Mouse (Mus musculus): ENCODE data around the gene Trp53i13. TPM values are rescaled to one million over a fixed set of nuclear protein-coding genes. Genes with fewer than 3 reads are reported as not detected.

Trp53i13 gene
- polyA plus RNA-seq, 1 experiment: 46.8 TPM

DNA sequence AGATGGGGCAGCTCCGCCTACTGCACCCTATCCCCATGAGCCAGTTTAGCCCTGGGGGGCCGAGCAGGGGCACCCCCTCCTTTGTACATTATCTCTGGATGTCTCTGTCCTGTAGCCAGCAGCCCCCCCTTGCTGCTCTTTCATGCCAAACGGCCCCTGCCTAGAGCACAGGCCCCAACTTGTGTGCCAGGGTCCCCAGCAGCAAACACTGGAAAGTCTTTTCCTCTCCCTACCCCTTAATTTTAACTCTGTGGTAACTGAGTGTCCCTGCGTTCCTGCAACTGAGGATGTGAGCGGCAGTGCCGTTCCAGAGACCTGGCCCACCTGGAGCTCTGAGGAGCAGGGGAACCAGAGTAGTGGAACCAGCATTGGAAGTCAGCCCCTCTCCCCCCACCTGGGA lies 8.8 kb downstream of the Trp53i13 start:
- WGBS: 83% methylated on average over 6 of the region's 6 CpGs
- Histone ChIP-seq H3K27me3 (ENCODE audit: control insufficient read depth, insufficient read depth, low read length) (no peaks in the 10 kb centered on the region), H3K4me1 (ENCODE audit: control insufficient read depth, insufficient read depth, insufficient read length, low read length) (peaks cover 34% of the 10 kb centered on the region), H3K27ac (ENCODE audit: insufficient read depth, low read depth, low read length) (peak overlapping the region; percentile 94), H3K4me3 (ENCODE audit: low read depth, low read length) (no peak overlapping the region), H3K36me3 (ENCODE audit: control insufficient read depth, insufficient read depth, low read length) (peaks cover 43% of the 10 kb centered on the region)
- TF ChIP-seq CTCF (IDR thresholded peaks at IDR 0.05; ENCODE audit: extremely low read depth, insufficient read length, insufficient replicate concordance, low read depth, low read length) (no peak), POLR2A (IDR thresholded peaks at IDR 0.05; ENCODE audit: low read depth, low read length) (no peak)

DNA sequence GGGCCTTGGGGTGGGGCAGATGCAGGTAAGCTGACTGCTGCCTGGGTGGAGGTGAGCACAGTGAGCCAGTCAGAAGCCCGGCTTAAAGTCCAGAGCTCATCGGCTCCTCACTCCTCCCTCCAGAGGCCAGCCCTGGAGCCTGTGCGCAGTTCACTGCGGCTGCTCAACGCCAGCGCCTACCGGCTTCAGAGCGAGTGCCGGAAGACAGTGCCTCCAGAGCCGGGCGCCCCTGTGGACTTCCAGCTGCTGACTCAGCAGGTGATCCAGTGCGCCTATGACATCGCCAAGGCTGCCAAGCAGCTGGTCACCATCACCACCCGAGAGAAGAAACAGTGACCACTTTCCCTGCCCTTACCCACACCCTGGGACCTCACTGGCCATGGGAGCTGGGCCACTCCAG lies 9.5 kb downstream of the Trp53i13 start:
- H3K4me1 ChIP-seq (ENCODE audit: control insufficient read depth, insufficient read depth, insufficient read length, low read length): peaks cover 34% of the 10 kb centered on the region
- WGBS: 27% methylated on average over 14 of the region's 14 CpGs
- H3K36me3 ChIP-seq (ENCODE audit: control insufficient read depth, insufficient read depth, low read length): peaks cover 44% of the 10 kb centered on the region
- no peaks in the 10 kb centered on the region for H3K27me3 ChIP-seq (ENCODE audit: control insufficient read depth, insufficient read depth, low read length)
- H3K27ac ChIP-seq (ENCODE audit: insufficient read depth, low read depth, low read length): peak overlapping the region; percentile 99
- H3K4me3 ChIP-seq (ENCODE audit: low read depth, low read length): peak overlapping the region; percentile 5; the same call in 1 of the 2 replicates
- TF ChIP-seq CTCF (IDR thresholded peaks at IDR 0.05; ENCODE audit: extremely low read depth, insufficient read length, insufficient replicate concordance, low read depth, low read length) (no peak), POLR2A (IDR thresholded peaks at IDR 0.05; ENCODE audit: low read depth, low read length) (no peak)

DNA sequence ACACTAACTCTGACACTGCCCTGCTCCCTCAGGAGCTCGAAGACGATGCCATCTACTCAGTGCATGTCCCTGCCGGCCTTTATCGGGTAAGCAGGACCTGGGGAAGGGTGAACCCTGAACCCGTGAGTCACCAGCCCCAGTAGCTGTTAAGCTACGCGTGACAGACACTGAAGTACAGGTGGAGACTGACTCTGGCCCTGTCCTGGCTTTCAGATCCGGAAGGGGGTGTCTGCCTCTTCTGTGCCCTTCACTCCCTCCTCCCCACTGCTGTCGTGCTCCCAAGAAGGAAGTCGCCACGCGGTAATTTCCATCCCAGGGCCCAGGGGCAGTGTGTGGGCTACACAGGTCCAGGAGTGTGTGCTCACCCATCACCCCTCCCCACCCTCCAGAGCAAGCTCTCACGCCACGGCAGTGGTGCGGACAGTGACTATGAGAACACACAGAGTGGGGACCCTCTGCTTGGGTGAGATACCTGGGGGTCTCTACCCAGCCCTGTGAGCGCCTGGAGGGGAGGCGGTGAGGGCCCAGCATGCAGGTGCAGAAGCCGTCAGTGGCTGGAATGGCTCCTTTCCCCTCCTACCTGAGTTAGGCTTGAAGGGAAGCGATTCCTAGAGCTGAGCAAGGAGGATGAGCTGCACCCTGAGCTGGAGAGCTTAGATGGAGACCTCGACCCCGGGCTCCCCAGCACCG lies 10.3 kb downstream of the Trp53i13 start:
- Histone ChIP-seq H3K4me1 (ENCODE audit: control insufficient read depth, insufficient read depth, insufficient read length, low read length) (peaks cover 36% of the 10 kb centered on the region), H3K27ac (ENCODE audit: insufficient read depth, low read depth, low read length) (peak overlapping the region; percentile 99), H3K27me3 (ENCODE audit: control insufficient read depth, insufficient read depth, low read length) (no peaks in the 10 kb centered on the region), H3K36me3 (ENCODE audit: control insufficient read depth, insufficient read depth, low read length) (peaks cover 46% of the 10 kb centered on the region), H3K4me3 (ENCODE audit: low read depth, low read length) (peak overlapping the region; percentile 48)
- WGBS: 52% methylated on average over 22 of the region's 22 CpGs
- TF ChIP-seq CTCF (IDR thresholded peaks at IDR 0.05; ENCODE audit: extremely low read depth, insufficient read length, insufficient replicate concordance, low read depth, low read length) (no peak), POLR2A (IDR thresholded peaks at IDR 0.05; ENCODE audit: low read depth, low read length) (no peak; the same call in 1 of the 2 replicates)

DNA sequence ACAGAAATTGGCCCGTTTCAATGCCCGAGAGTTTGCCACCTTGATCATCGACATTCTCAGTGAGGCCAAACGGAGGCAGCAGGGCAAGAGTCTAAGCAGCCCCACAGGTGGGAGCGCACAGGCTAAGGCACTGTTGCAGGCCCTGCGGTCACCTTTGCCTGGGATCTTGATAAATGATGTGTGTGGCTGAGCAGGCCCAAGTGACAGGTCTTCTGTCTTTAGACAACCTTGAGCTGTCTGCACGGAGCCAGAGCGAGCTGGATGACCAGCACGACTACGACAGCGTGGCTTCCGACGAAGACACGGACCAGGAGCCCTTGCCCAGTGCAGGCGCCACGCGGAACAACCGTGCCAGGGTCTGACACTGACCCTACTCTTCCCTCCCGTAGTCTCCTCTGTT lies 11.4 kb downstream of the Trp53i13 start:
- Histone ChIP-seq H3K4me1 (ENCODE audit: control insufficient read depth, insufficient read depth, insufficient read length, low read length) (peaks cover 39% of the 10 kb centered on the region), H3K27ac (ENCODE audit: insufficient read depth, low read depth, low read length) (peak overlapping the region; percentile 91), H3K36me3 (ENCODE audit: control insufficient read depth, insufficient read depth, low read length) (peaks cover 56% of the 10 kb centered on the region), H3K4me3 (ENCODE audit: low read depth, low read length) (no peak overlapping the region), H3K27me3 (ENCODE audit: control insufficient read depth, insufficient read depth, low read length) (no peaks in the 10 kb centered on the region)
- TF ChIP-seq POLR2A (IDR thresholded peaks at IDR 0.05; ENCODE audit: low read depth, low read length) (no peak), CTCF (IDR thresholded peaks at IDR 0.05; ENCODE audit: extremely low read depth, insufficient read length, insufficient replicate concordance, low read depth, low read length) (no peak)
- 94% methylated on average over 19 of the region's 19 CpGs for WGBS

DNA sequence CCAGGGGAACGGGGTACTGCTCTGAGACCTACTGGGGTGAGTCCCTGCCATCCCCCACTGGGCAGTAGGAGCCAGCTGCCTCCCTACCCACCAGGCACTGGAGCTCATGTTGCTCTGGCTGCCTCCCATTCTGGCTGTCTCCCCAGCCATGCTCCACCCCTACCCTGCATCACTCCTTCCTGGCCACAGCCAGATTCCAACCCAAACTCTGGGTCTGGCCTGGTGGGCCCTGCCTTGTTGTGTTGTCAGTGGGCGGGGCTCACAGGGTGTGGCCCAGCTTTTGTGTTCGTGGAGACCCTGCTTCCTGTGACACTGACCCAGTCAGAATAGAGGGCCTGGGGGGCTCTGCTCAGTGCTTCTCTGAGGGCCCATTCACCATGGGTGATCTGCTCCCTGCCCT lies 12.3 kb downstream of the Trp53i13 start:
- Histone ChIP-seq H3K27me3 (ENCODE audit: control insufficient read depth, insufficient read depth, low read length) (no peaks in the 10 kb centered on the region), H3K36me3 (ENCODE audit: control insufficient read depth, insufficient read depth, low read length) (peaks cover 57% of the 10 kb centered on the region), H3K4me1 (ENCODE audit: control insufficient read depth, insufficient read depth, insufficient read length, low read length) (peaks cover 42% of the 10 kb centered on the region), H3K4me3 (ENCODE audit: low read depth, low read length) (no peak overlapping the region), H3K27ac (ENCODE audit: insufficient read depth, low read depth, low read length) (no peak overlapping the region)
- TF ChIP-seq CTCF (IDR thresholded peaks at IDR 0.05; ENCODE audit: extremely low read depth, insufficient read length, insufficient replicate concordance, low read depth, low read length) (no peak), POLR2A (IDR thresholded peaks at IDR 0.05; ENCODE audit: low read depth, low read length) (no peak)
- WGBS: 82% methylated on average over 3 of the region's 3 CpGs

DNA sequence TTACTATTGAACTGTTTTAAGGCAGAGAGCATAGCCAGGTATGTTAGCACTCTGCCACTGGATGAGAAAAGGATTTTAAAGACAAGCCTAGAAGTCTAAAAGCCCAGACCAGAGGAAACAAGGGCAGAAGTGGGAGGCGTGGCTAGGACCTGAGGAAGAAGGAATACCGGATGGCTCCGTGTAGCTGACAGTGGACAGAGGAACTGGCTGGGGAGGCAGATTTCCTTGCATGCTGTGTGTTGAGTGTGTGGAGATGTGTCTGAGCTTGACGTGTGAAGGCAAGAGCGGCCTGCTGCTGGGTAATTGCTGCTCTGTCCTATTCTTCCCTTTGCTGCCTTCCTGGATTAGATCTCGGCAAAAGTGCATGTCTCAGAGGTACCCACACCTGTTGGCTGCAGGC lies 13.3 kb downstream of the Trp53i13 start:
- Histone ChIP-seq H3K36me3 (ENCODE audit: control insufficient read depth, insufficient read depth, low read length) (peaks cover 56% of the 10 kb centered on the region), H3K27ac (ENCODE audit: insufficient read depth, low read depth, low read length) (no peak overlapping the region), H3K4me1 (ENCODE audit: control insufficient read depth, insufficient read depth, insufficient read length, low read length) (peaks cover 47% of the 10 kb centered on the region), H3K27me3 (ENCODE audit: control insufficient read depth, insufficient read depth, low read length) (no peaks in the 10 kb centered on the region), H3K4me3 (ENCODE audit: low read depth, low read length) (no peak overlapping the region)
- WGBS: 88% methylated on average over 6 of the region's 6 CpGs
- no peak for TF ChIP-seq CTCF (IDR thresholded peaks at IDR 0.05; ENCODE audit: extremely low read depth, insufficient read length, insufficient replicate concordance, low read depth, low read length)
- TF ChIP-seq POLR2A (IDR thresholded peaks at IDR 0.05; ENCODE audit: low read depth, low read length): no peak

DNA sequence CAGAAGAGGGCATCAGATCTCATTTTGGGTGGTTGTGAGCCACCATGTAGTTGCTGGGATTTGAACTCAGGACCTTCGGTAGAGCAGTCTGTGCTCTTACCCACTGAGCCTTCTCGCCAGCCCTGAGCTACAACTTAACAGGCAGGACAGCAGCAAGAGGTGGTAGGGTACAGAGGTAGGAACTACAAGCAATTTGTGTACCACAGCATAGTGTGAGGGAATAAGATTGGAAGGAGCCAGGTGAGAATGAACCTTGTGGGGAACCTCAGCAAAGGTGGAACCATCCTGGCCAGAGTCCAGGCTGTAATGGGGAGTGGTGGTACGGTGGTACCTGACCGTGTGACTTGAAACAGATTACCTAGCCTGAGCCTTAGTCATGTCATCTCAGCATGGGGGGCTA lies 13.8 kb downstream of the Trp53i13 start:
- no peak for TF ChIP-seq CTCF (IDR thresholded peaks at IDR 0.05; ENCODE audit: extremely low read depth, insufficient read length, insufficient replicate concordance, low read depth, low read length)
- no peak for TF ChIP-seq POLR2A (IDR thresholded peaks at IDR 0.05; ENCODE audit: low read depth, low read length)
- Histone ChIP-seq H3K36me3 (ENCODE audit: control insufficient read depth, insufficient read depth, low read length) (peaks cover 52% of the 10 kb centered on the region), H3K4me1 (ENCODE audit: control insufficient read depth, insufficient read depth, insufficient read length, low read length) (peaks cover 47% of the 10 kb centered on the region), H3K4me3 (ENCODE audit: low read depth, low read length) (no peak overlapping the region), H3K27ac (ENCODE audit: insufficient read depth, low read depth, low read length) (no peak overlapping the region), H3K27me3 (ENCODE audit: control insufficient read depth, insufficient read depth, low read length) (no peaks in the 10 kb centered on the region)
- WGBS: 91% methylated on average over 4 of the region's 4 CpGs

Data from small intestine, adult 2 months (tissue).